Mouse (Mus musculus): Measurements from ENCODE around the gene Cdh1. TPM values are rescaled to one million over a fixed set of nuclear protein-coding genes. Genes with fewer than 3 reads are reported as not detected.

Gene Cdh1
- polyA plus RNA-seq (2014; fragmentation: Nextera tagmentation; extraction: Ambion mirVana) = 0.19 and 4.5 TPM in 2 replicates

DNA sequence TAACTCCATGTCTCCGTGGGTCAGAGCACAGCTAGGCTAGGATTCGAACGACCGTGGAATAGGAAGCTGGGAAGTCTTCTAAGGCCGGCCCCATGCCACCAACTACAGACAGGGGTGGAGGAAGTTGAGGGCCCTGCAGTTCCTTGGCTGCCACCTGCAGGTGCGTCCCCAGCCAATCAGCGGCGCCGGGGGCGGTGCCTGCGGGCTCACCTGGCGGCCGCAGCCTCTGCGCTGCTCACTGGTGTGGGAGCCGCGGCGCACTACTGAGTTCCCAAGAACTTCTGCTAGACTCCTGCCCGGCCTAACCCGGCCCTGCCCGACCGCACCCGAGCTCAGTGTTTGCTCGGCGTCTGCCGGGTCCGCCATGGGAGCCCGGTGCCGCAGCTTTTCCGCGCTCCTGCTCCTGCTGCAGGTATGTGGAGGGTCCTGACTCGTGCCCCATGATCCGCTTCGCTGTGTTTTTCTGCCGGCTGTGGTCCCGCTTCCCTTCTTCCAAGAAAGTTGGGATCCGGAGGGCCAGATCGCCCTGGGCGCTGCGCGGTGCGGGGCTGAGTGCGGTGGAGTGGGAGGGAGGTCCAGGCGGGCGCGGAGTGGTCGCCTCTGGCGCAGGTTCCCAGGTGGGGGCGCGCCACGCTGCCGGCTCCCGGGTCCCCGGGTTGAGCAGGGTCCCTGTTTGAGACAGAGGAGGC, at the start of gene Cdh1:
Gene Cdh1, plus strand, starts transcription at position 221 of the 689 bp plus-strand sequence.
- Histone ChIP-seq H3K4me1 (ENCODE audit: control insufficient read depth, insufficient read depth, low read length) (peaks cover 14% of the 10 kb centered on the region; the same call in 1 of the 2 replicates), H3K27ac (ENCODE audit: low read depth, low read length) (no peak within 1 kb of the TSS), H3K9ac (replicated peaks; ENCODE audit: low read depth, low read length) (no peak within 1 kb of the TSS), H3K27me3 (ENCODE audit: control insufficient read depth, insufficient read depth, low read length) (peaks cover 29% of the 10 kb centered on the region), H3K36me3 (ENCODE audit: control insufficient read depth, insufficient read depth, low read length) (no peaks in the 10 kb centered on the region), H3K4me3 (ENCODE audit: low read depth, low read length) (peak within 1 kb of the TSS; percentile 32), H3K4me2 (ENCODE audit: low read depth, low read length) (peak within 1 kb of the TSS; percentile 57), H3K9me3 (ENCODE audit: control insufficient read depth, low read length) (no peaks in the 10 kb centered on the region)
- peak; percentile 56; the same call in 1 of the 2 replicates for ATAC-seq (ENCODE audit: low read depth)
- WGBS = 1% methylated on average over 53 of the region's 53 CpGs

DNA sequence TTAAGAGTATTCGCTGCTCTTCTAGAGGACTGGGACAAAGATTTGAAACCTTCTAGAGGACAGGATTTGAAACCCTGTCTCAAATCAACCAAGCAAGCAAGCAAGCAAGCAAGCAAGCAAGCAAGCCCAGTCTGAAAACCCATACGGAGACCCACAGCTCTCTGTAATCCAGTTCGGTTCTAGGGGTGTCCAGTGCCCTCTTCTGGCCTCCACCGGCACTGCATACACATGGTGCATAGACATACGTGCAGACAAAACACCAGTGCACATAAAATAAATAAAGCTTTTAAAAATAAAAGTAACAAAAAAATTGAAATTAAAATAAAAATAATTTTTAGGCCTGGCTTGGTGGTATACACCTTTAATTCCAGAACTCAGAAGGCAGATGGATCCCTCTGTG, 49.1 kb upstream of the Cdh1 start:
- Histone ChIP-seq H3K4me1 (ENCODE audit: control insufficient read depth, insufficient read depth, low read length) (no peaks in the 10 kb centered on the region), H3K4me2 (ENCODE audit: low read depth, low read length) (no peak overlapping the region), H3K27me3 (ENCODE audit: control insufficient read depth, insufficient read depth, low read length) (no peaks in the 10 kb centered on the region), H3K9ac (replicated peaks; ENCODE audit: low read depth, low read length) (no peak overlapping the region), H3K9me3 (ENCODE audit: control insufficient read depth, low read length) (0 out of 2 replicates have a peak, but pooled peaks cover 3% of the 10 kb centered on the region), H3K27ac (ENCODE audit: low read depth, low read length) (no peak overlapping the region), H3K4me3 (ENCODE audit: low read depth, low read length) (no peak overlapping the region), H3K36me3 (ENCODE audit: control insufficient read depth, insufficient read depth, low read length) (no peaks in the 10 kb centered on the region)
- ATAC-seq (ENCODE audit: low read depth) = no peak
- WGBS = 98% methylated on average over 5 of the region's 5 CpGs

DNA sequence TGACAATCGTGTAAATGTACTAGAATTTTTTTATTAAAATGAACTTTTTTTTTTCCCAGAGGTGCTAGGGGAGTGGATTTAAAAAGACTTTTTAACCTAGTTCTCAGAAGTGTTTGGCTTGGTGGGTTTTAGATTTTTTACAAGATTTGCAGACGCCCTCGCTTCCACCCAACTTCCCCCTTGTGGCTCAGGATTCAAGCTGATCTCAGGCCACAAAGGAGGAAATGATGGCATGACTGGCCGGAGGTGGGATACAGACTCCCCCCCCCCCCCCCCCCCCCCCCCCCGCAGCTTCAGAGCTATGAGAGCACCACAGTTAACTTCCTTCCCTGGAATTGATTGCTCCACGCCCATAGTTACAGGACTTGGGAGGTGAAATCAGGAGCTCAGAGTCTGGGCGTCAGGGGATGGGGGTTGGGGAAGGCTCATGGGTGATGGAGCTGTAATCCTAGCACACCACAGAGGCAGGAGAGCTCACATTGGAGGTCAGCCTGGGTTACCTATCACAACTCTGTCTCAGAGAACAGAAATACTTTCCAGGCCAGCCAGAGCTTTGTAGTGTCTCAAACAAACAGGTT, 47.0 kb upstream of the Cdh1 start:
- no peak for ATAC-seq (ENCODE audit: low read depth)
- Histone ChIP-seq H3K27me3 (ENCODE audit: control insufficient read depth, insufficient read depth, low read length) (no peaks in the 10 kb centered on the region), H3K27ac (ENCODE audit: low read depth, low read length) (no peak overlapping the region), H3K36me3 (ENCODE audit: control insufficient read depth, insufficient read depth, low read length) (no peaks in the 10 kb centered on the region), H3K9ac (replicated peaks; ENCODE audit: low read depth, low read length) (no peak overlapping the region), H3K4me3 (ENCODE audit: low read depth, low read length) (no peak overlapping the region), H3K9me3 (ENCODE audit: control insufficient read depth, low read length) (0 out of 2 replicates have a peak, but pooled peaks cover 3% of the 10 kb centered on the region), H3K4me2 (ENCODE audit: low read depth, low read length) (no peak overlapping the region), H3K4me1 (ENCODE audit: control insufficient read depth, insufficient read depth, low read length) (no peaks in the 10 kb centered on the region)
- WGBS = 50% methylated on average over 6 of the region's 7 CpGs

DNA sequence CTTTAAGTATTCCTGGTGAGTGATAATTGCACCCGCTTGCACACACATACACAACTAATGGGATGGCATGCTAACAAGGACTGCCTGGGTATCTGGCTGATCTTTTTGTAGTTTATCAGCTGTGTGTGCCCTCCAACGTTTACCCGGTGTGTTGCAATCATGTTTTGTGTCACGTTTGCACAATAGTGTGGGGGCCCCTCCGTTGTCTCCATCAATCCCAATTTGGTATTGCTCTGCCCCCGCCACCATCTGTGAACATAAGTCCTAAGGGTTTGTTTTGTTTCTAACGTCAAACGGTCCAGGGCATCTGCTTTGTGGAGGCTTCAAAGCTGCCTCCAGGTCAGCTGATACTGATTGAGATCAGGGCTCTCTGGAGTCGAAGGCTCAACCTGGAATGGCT, 43.3 kb upstream of the Cdh1 start:
- WGBS = 73% methylated on average over 9 of the region's 9 CpGs
- Histone ChIP-seq H3K27ac (ENCODE audit: low read depth, low read length) (no peak overlapping the region), H3K9ac (replicated peaks; ENCODE audit: low read depth, low read length) (no peak overlapping the region), H3K9me3 (ENCODE audit: control insufficient read depth, low read length) (0 out of 2 replicates have a peak, but pooled peaks cover 3% of the 10 kb centered on the region), H3K4me1 (ENCODE audit: control insufficient read depth, insufficient read depth, low read length) (no peaks in the 10 kb centered on the region), H3K27me3 (ENCODE audit: control insufficient read depth, insufficient read depth, low read length) (no peaks in the 10 kb centered on the region), H3K4me3 (ENCODE audit: low read depth, low read length) (no peak overlapping the region), H3K36me3 (ENCODE audit: control insufficient read depth, insufficient read depth, low read length) (no peaks in the 10 kb centered on the region), H3K4me2 (ENCODE audit: low read depth, low read length) (no peak overlapping the region)
- ATAC-seq (ENCODE audit: low read depth) = no peak

DNA sequence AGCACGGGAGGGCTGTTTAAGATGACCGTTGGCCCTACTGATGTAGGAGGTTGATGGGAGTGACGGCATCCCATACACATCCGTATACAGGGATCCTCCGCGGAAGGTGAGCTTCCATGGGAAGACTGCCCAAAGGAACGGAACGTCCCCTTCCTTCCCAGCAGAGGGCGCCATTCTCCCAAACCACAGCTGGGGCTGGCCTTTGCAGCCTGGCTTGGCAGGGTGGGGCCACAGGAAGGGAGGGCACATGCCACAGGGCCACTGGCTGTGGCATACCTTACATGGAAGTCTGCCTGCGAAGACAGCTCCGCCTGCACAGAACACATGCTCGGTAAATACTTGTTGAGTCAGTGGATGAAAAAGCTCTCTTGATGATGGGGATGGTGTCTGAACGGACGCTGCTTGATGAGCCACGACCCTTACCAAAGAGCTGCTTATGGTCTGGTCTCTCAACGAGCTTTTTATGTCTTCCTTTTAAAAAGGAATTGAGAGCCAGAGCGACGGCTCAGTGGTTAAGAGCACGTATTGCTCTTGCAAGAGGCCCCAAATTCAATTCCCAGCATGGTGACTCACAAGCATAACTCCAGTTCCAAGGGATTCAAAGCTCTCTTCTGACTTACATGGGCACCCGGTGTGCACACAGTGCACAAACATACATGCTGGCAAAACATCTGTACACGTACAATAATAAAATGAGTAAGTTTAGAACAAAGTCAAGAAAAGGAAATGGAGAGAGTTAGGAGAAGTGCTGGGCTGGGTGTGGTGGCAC, 41.9 kb upstream of the Cdh1 start:
- whole genome bisulfite sequencing = 24% methylated on average over 21 of the region's 21 CpGs
- no peaks in the 10 kb centered on the region for H3K36me3 ChIP-seq (ENCODE audit: control insufficient read depth, insufficient read depth, low read length)
- H3K4me1 ChIP-seq (ENCODE audit: control insufficient read depth, insufficient read depth, low read length) = no peaks in the 10 kb centered on the region
- H3K9me3 ChIP-seq (ENCODE audit: control insufficient read depth, low read length) = 0 out of 2 replicates have a peak, but pooled peaks cover 3% of the 10 kb centered on the region
- ATAC-seq (ENCODE audit: low read depth) = no peak
- no peak overlapping the region for H3K4me3 ChIP-seq (ENCODE audit: low read depth, low read length)
- no peak overlapping the region for H3K9ac ChIP-seq (replicated peaks; ENCODE audit: low read depth, low read length)
- H3K27me3 ChIP-seq (ENCODE audit: control insufficient read depth, insufficient read depth, low read length) = no peaks in the 10 kb centered on the region
- H3K27ac ChIP-seq (ENCODE audit: low read depth, low read length) = no peak overlapping the region
- H3K4me2 ChIP-seq (ENCODE audit: low read depth, low read length) = no peak overlapping the region

DNA sequence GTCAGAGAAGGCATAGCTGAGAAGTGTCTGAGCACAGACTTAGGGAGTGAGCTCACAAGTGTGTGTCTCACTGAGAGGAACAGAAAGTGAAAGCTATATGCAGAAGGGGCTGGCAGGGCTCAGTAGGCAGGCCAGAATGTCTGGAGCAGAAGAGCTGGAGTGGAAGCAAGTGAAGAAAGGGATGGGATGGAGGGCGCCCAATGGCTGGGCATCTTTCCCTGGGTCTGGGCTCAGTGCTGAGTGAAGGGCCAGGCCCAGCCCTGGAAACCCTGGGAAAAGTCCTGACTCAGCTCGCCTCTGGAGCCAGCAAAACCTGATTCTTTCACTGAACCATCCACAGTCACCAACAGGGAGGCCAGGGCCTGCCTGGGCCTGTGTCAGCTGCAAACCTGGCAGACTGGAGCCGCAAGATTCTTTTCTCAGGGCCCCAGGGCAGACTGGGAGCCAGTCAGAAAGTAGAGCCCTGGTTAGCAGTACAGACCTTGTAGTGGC, 39.4 kb upstream of the Cdh1 start:
- Histone ChIP-seq H3K27ac (ENCODE audit: low read depth, low read length) (no peak overlapping the region), H3K36me3 (ENCODE audit: control insufficient read depth, insufficient read depth, low read length) (no peaks in the 10 kb centered on the region), H3K4me2 (ENCODE audit: low read depth, low read length) (no peak overlapping the region), H3K27me3 (ENCODE audit: control insufficient read depth, insufficient read depth, low read length) (no peaks in the 10 kb centered on the region), H3K4me1 (ENCODE audit: control insufficient read depth, insufficient read depth, low read length) (no peaks in the 10 kb centered on the region), H3K9ac (replicated peaks; ENCODE audit: low read depth, low read length) (no peak overlapping the region), H3K9me3 (ENCODE audit: control insufficient read depth, low read length) (no peaks in the 10 kb centered on the region), H3K4me3 (ENCODE audit: low read depth, low read length) (no peak overlapping the region)
- 83% methylated on average over 3 of the region's 3 CpGs for WGBS
- no peak for ATAC-seq (ENCODE audit: low read depth)

DNA sequence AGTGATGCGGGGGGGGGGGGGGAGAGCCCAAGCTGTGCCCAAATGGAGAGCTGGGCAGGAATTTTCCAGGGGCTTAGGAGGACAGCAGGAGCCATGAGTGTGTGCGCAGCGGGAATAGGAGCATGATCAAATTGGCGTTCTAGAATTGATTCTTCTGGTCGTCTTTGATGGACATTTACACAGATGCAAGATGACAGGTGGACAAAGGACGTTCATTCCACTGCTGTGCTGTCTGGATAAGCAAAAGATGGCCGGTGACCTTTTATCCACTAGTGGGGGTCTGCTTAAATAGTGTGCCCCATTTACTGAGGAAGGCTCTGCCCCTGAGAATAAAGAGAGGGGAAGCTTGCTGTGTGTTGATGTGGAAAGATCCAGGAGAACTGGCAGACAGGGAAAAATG, 34.1 kb upstream of the Cdh1 start:
- ATAC-seq (ENCODE audit: low read depth) = no peak
- Histone ChIP-seq H3K4me1 (ENCODE audit: control insufficient read depth, insufficient read depth, low read length) (no peaks in the 10 kb centered on the region), H3K9ac (replicated peaks; ENCODE audit: low read depth, low read length) (no peak overlapping the region), H3K4me3 (ENCODE audit: low read depth, low read length) (no peak overlapping the region), H3K9me3 (ENCODE audit: control insufficient read depth, low read length) (no peaks in the 10 kb centered on the region), H3K4me2 (ENCODE audit: low read depth, low read length) (no peak overlapping the region), H3K27me3 (ENCODE audit: control insufficient read depth, insufficient read depth, low read length) (no peaks in the 10 kb centered on the region), H3K27ac (ENCODE audit: low read depth, low read length) (no peak overlapping the region), H3K36me3 (ENCODE audit: control insufficient read depth, insufficient read depth, low read length) (no peaks in the 10 kb centered on the region)
- 72% methylated on average over 7 of the region's 7 CpGs for WGBS

DNA sequence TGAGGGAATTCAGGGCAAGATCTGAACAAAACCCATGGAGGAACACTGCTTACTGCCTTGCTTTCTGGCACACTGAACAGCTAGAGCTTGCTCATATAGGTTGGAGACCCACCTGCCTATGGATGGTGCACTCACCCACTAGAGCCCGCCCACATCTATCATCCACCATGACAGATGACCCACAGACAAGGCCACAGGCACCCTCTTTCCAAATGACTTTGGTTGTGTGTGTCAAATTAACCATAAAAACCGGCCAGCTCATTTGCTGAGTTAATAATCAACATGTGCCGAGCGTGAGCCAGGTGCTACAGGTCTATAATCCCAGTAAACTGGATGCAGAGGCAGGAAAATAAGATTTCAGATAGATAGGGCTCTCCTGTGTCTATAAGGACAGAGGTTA, 32.8 kb upstream of the Cdh1 start:
- 36% methylated on average over 4 of the region's 4 CpGs for WGBS
- H3K27ac ChIP-seq (ENCODE audit: low read depth, low read length) = no peak overlapping the region
- ATAC-seq (ENCODE audit: low read depth) = no peak

More for the DNA sequence above, 32.8 kb upstream of the Cdh1 start:
- no peak overlapping the region for H3K9ac ChIP-seq (replicated peaks; ENCODE audit: low read depth, low read length)
- no peaks in the 10 kb centered on the region for H3K36me3 ChIP-seq (ENCODE audit: control insufficient read depth, insufficient read depth, low read length)
- H3K4me2 ChIP-seq (ENCODE audit: low read depth, low read length) = no peak overlapping the region
- no peak overlapping the region for H3K4me3 ChIP-seq (ENCODE audit: low read depth, low read length)
- no peaks in the 10 kb centered on the region for H3K4me1 ChIP-seq (ENCODE audit: control insufficient read depth, insufficient read depth, low read length)
- H3K9me3 ChIP-seq (ENCODE audit: control insufficient read depth, low read length) = no peaks in the 10 kb centered on the region
- no peaks in the 10 kb centered on the region for H3K27me3 ChIP-seq (ENCODE audit: control insufficient read depth, insufficient read depth, low read length)

Measured in neural tube, embryonic 14.5 days (tissue).